Mouse (Mus musculus): ENCODE data around the gene Rnf150.

DNA sequence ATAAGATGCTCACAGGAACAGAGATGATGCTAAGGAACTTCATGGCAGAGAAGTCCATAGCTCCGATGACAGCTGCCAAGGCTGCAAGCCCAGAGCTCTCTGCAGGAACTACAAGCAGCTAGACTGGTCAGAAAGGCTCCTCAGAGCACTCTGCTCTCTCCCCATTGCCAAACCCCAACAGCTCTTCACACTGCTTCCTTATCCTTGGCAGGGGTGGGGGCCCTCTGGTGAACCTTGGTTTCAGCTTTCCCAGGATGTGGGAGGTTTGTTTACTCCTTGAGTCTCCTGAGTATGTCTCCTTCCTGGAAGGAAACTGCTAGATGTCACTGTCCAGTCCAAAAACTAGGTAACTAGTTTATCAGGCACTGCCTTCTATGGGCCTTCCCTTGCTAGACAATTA is 276.9 kb downstream of the Rnf150 start:
- TF ChIP-seq CTCF (IDR thresholded peaks at IDR 0.05; ENCODE audit: low read depth): no peak
- no peak for TF ChIP-seq EP300 (optimal IDR thresholded peaks at IDR 0.05)

Data from stomach, postnatal 0 days (tissue).